Mouse (Mus musculus) erythroid progenitor cell, adult 5-6 weeks (primary cell): ENCODE data around the gene Kifc3. TPM values are rescaled to one million over a fixed set of nuclear protein-coding genes. Genes with fewer than 3 reads are reported as not detected.
A peak's percentile ranks its signal among the peaks of the same experiment; 100 is the strongest.
"Not testable (repeated sequence)": the region's sequence is repeated elsewhere in the genome, so short reads cannot be mapped to it uniquely, and the experiment has no call there.

Source experiments
- ATAC-seq: replicated peaks from 2 replicates; pipeline ENCODE4 v1.8.0; 2016; ENCODE audit warnings: moderate number of reproducible peaks, mild to moderate bottlenecking, moderate TSS enrichment, inconsistent platforms; ENCODE audit not compliant: poor library complexity, low FRiP score, severe bottlenecking
- total RNA-seq, 2 experiments: library from RNA; stranded (forward) in 1 of 2; stranded (reverse) in 1 of 2; fragments of 150-400 nt in 1 of 2; fragments of 186-747, 209-891 nt in 1 of 2; gene quantifications; 2 replicates each; pipeline versions ENCODE4 v1.2.3 to v1.2.4; 2015 to 2017; ENCODE audit warnings: low replicate concordance in 2 of 2

Gene Kifc3
- total RNA-seq (2015; ENCODE audit: low replicate concordance) (not detected in 2 replicates), total RNA-seq (2017; ENCODE audit: low replicate concordance) (0.51 and 0.76 TPM in 2 replicates)

DNA sequence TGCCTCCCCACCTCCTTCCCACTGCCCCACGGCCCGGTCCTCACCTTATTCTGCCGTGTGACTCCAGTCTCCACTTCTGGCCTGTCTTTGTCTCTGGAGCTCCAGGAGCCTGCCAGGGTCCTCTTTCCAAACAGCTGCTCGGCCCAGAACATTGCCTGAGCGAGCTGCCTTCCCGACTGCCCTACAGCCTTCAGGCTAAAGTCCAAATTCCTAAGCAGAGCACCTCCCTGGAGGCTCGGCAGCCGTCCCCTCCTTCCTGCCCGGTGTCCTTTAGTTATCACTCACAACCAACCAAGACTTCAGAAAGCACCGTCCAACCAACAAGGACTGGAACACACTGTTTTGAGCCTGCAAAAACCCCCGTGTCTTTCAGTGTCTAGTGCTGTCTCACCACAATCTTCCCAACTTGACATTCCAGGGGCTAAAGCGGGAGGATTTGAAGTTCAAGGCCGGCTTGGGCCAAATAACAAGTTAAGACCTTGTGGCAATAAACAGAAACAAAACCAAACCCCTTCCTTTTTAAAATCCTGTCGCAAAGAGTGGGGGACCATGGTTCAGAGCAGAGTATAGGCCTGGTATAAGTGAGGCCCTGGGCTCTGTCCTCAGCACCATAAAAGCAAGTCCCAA is at the start of gene Kifc3:
Gene Kifc3, minus strand, starts transcription at position 164 of the 627 bp plus-strand sequence.
- ATAC-seq: no peak

DNA sequence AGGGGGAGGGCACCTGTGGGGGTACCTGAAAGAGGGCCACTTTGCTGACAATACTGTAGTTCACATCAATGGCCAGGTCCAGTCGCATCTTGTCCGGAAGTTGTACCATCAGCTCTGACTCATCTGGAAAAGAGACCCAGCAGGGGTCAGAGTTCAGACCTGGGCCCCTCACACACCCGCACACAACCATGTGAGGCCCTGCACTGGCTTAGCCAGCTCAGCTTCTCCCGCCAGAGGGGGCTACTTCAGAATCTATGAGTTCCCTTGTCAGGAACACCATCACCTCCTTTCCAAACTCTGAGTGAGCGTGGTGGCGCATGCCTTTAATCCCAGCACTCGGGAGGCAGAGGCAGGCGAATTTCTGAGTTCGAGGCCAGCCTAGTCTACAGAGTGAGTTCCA is 49.4 kb upstream of the Kifc3 start:
- ATAC-seq: no peak

DNA sequence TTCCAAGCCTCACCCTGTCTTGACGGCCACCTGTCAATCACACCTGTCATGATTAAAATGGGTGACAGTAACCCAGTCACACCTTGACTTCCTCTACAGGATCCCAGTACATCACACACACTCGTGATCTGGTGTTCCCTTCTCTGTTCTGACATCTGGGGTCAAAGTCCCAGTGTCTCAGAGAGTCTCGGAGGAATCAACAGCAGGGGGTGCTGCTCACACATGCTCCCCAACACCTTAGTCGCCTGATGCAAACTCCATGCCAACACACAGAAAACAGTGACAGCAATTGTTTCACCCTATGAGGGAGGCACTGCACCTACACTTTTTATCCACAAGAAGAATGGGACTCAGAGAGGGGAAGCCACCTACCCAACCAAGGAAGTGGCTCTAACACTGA is 47.2 kb upstream of the Kifc3 start:
- ATAC-seq: no peak

DNA sequence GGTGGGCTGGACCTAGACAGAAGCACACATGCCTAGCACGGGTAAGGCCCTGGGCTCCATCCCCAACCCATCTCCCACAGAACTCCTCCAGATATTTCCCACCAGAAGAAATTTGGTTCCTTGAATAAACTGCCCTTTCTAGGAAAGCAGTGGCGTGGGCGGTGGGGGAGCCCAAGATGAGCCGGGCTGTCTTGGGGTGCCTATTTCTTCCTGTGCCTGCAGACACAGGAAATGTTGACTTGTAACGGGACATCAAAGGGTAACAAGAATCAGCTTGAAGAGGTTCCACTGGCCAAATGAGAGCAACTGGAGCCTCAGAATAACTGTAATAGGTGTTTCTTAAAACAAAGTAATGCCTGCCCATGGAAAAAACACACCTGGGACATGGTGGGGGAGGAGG is 44.7 kb upstream of the Kifc3 start:
- no peak for ATAC-seq

DNA sequence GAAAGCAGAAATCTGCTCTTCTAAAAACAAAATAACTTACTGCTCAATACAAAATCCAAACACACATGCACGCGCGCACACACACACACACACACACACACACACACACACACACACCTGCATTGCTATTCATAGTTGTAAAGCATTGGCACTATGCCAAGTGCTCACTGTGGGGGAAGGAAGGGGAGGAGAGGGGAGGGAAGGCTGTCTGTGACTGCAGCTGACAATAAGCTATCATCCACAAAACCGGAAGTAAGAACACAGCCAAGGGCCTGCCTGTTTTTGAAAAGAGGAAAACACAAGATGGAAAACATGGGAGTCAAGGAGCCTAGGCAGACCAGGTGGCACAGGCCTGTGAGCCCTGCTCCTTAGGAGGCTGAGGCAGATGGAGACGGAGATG is 42.6 kb upstream of the Kifc3 start:
- no peak for ATAC-seq

DNA sequence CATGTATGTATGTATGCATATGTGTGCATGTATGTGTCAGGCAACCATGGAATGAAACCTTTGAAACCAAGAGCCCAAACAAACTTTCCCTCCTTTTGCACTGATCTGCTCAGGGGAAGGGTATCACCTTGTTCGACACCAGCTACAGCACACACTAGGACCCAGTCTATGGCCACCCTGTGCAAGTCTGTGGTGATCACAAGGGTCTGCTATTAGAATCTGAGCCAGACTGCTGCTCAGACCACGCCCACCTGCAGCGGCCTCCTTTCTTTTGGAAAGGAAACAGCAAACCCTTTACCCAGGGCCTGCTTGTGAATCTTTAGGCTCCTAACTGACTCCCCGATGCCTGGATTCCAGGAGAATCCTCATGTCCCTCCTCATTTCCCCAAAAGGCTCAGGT is 41.2 kb upstream of the Kifc3 start:
- no peak for ATAC-seq

DNA sequence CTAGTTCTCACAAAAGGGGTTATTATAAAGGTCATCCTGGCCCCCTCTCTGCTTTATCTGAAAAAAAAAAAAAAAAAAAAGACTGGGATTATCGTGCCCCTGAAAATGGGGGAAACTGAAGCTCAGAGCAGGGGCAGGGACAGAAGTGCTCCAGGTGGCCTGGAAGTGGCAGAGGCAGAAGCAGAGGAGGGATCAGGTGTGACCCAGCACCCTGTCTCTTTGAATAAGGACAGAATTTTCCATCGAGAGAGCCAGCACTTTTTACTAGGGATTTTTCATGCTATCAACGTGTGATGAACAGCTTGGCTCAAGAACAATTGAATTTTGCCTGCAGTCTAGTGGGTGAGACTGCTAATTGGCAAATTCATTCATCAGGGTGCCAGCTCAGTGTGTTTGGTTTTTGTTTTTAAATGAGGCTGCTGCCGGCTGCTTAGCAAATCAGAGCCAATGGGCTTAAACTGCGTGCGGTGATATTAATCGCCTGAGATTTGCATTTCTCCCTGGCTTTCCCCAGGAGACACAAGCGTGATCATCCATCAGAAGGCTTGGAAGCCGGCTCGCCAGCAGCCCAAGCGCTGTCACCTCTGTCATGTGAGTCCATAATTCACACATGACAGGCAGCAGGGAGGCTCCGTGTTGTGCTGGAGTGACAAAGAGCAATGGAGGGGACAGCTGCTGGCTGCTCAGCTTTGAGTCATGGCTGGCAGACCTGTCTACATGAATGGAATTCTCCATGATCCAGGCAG is 40.4 kb upstream of the Kifc3 start:
- no peak for ATAC-seq

DNA sequence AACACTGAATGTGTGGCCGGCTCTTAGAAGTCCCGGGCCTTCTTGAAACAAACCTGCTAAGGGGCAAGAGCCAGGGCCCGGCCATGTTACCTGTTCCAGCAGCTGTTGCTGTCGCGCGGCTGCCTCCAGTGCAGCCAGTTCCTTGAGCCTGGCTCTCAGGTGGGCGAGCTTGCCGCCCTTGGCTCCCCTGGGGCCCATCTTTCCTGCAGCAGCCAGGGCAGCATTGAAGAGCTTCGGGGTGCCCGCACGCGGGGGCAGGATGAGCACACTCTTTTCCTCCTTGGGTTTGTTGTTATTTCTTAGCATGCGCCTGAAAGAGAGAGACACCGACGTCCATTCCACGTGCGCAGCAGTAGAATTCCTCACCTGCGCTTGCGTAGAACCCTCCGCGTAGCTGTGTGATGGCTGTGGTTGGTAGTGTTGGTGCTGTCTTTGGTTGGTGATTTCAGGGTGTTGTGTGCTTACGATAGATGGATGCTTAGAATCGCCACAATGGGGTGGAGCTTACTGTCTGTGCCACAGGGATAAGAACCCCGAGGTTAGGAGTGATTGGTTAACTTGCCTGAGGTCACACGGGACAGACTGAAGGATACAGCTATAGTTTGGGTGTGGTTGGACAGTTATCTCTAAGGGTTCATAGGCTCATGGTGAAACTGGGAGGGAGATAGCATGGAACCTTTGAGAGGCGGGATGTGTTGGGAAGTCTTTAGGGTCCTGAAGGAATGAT is 39.6 kb upstream of the Kifc3 start:
- ATAC-seq: no peak

DNA sequence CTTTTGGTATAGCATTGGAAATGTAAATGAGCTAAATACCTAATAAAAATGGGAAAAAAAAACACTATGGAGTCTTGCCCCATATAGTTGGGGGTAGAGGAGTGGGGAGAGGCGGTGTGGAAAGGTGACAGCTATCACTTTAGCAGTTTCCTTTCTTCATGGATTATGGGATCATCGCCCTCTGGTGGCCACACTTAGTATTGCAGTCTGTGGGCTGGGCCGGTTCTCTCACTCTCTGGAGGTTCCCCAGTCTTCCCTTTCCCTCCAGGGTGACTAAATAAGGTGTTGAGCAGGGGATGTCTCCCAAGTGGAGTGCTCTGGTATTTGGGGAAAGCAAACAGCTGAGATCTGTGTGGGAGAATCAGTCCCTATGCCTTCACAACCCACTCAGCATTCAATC is 33.1 kb upstream of the Kifc3 start:
- ATAC-seq: peak; percentile 70

DNA sequence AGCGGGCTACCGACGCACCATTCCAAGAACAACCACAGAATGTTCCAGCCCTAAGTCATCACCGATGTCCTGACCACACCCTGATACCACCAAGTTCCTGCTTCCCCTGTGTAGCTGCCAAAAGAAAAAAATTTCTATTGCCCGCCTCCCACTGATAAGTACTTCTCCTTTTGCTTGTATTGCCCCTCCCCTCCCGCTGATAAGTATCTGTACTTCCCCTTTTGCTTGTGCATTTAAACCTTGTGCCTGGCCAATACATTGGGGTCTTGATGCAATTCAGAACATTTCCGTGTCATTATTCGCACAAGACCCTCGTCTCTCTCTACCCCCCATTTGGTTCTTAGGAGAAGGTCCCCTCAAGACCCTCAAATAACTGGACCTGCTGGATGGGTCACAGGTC is 27.5 kb upstream of the Kifc3 start:
- not testable (repeated sequence) for ATAC-seq

DNA sequence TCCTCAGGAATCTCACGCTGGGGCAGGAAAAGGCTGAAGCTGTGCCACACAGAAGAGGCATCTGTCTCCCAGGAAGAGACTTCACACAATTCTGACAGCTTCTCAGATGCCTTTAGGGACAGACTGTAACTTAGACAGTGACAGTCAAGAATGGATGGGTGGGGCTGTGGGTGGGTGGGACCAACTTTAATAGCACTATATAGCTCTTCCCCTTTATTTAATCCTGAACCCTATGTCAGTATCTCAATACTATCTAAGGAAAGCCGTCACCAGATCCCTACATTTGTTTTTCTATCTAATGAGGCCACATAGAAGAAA is 24.5 kb upstream of the Kifc3 start:
- ATAC-seq: no peak

DNA sequence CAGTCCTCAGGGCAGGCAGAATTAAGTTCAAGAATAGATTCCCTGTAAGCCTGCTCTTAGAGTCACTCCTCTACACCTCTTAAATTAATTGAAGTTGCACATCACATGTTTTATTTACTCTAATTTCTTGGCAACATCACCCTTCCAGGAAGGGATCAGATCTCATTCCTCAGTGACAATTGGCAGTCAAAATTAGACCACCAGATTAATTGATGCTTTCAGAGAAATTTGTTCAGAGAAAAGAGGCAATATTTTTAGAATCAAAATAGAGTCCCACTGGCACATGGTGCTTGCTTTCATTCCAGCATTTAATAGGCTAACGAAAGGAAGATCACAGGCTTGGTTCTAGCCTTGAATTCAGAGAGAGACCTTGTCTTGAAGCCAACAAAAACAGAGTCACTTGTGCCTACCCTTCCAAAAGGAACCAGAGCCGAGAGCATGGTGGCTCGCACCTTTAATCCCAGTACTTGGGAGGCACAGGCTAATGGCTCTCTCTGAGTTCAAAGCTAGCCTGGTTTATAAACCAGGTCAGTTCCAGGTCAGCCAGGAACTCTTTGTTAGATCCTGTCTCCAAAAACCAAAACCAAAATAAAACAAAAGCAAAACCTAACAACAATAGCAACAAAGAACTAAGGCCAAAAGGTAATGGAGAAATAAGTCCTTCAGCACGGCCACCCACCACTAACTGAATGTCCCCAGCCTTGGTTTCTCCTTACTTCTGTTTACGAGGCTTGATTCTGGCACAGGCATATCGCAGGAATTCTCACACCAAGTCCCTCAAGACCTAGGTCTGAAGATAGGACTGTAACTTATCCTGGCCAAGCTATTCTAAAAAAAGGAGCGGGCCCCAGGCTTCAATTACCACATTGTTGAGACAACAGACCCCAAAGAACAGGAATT is 23.9 kb upstream of the Kifc3 start:
- ATAC-seq: no peak

DNA sequence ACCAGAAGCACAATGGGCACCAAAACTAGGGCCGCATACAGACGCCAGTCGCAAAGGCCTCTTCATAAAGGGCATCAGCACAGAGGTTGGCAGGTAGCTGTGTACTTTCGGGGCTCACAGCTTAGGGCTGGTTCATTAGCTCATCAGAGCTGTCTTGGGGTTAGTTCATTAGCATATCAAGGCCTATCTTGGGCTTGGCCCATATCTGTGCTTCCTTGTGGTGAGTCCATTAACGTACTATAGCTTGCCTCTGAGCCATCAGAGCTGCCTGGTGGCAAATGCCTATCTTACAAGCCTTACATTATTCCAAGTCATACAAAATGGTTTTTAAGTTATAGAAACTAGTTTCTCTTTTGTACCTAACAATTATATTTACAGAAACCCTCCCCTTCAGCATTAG is 21.4 kb upstream of the Kifc3 start:
- no peak for ATAC-seq

DNA sequence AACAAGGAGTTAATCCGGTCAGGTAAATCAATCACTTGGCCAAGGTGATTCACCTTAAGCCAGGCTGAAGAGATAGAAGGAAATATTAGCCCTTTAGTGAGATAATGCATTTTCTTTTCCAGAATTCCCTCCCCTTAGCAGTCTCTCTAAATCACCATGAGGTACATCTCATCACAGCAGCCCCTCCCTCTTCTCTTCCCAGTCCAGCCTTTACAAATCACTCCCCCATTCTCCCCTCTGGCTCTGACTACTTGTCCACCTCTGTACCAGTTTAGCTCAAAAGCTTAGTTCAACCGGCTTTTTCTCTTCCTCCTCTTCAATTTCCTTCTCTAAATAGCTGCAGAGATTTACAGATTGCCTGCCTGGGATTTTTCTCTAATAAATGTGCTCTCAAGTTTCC is 18.4 kb upstream of the Kifc3 start:
- ATAC-seq: no peak

DNA sequence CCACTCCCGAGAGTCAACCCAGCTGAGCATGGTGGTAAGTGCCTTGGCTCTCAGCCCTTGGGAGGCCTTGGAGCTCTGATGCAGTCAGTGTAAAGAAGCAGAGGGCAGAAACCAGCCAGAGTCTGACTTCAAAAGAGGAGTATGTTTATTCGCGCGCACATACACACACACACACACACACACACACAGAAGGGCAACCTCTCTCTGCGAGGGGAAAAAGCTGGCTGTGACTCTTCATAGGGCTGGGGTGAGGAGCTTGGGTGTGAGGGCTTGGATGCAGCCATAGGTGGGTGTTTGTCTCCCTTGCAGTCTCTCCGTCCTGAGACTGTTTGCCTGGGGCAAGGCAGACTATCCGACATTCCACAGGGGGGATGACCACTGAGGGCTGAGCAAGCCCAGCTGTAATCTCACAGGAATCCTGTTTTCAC is 18.0 kb upstream of the Kifc3 start:
- no peak for ATAC-seq

DNA sequence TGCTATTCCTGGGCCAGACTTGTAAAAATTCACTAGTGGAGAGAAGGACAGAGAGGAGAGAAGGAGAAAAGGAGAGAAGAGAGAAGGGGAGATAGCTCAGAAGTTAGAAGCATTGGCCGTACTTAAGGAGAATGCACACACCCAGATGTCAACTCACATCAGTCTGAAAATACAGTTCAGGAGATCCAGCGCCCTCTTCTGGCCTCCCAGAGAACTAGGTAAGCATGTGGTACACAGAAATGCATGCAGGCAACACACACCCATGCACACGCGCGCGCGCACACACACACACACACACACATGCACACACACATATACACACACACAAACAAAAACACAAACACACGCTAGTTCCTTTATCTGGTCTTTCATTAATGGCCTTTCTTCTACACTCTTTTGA is 17.0 kb upstream of the Kifc3 start:
- ATAC-seq: no peak

DNA sequence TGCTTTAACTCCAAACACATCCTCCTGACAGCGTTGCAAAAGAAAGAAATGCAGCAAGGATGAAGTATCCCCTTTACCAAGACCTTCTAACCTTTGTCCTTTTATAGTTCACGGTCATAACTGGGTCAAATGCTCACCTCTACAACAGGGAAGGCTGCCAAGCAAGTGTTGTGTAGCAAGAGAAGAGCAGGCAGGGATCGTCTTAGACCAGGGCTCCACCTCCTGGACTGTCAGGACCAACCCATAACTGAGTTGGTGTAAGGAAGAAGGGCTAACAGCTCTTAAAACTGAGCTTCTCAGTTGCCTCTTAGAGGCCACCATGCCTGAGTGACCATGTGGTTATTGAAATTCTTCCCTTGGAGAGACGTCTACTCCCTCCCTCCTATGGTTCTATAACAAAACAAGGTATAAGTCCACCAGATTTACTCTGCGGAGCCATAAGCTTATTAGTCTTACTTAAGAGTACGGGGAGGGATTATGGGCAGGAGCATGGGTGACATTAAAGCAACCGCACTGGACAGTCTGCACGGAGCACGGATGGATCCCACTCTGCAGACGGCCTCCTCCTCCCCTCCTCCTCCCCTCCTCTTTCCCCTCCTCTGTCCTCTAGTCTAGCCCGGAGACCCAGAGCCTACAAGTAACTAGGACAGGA is 13.2 kb upstream of the Kifc3 start:
- no peak for ATAC-seq

DNA sequence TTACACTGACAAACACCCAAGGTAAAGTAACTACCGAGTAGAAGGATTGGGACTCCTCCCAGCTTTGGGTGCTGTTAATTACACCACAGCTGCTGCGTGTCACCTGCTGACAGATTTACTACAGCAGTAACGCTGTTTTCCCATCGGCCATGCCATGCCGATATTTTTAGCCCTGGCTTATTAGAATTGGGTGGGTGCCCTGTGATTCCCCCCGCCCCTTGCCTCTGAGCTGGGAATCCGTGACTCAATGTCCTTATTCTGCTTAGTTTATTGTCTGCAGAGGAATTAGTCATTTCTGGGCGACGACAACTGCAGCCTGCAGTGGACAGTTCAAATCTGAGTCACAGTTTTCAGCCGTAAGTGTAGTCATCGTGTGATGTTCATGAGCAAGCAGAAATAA is 7.3 kb upstream of the Kifc3 start:
- ATAC-seq: no peak

DNA sequence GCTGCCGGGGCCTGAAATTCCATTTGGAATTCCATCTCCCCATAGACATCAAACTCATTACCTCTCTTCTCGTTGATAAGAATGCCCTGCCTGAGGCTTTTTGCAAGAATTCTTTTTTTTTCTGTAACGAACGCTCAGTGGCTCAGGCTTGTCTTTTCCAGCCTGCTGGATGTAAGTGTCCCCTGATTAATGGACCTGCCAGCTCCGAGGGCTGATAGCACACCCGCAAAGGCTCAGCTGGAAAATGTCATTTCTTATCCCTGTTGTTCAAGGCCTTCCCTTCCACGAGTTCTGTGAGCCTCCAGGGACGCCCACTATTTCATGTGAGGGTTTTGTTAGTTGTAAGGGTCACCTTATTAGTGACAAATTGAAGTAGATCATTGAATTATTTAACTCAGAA is 3.3 kb upstream of the Kifc3 start:
- ATAC-seq: no peak

DNA sequence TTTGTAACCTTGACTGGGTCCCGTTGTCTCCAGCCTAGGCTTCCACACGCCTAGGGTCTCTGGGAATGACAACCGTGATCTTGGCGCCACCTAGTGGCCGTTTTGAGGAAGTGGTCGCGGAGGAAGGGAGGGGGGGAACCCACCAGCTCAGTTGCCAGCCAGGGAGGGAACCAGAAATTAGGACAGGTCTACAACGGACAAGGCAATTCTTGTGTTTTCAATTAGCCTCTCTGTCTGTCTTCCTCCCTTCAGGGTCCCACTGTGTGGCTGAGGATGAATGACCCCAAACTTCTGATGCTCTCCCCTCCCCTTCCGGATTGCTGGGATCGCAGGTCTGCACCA is 1.4 kb upstream of the Kifc3 start:
- peak; percentile 72 for ATAC-seq
